Mouse (Mus musculus) limb, embryonic 13.5 days (tissue): ENCODE measurements at regions not wholly inside any gene's neighbourhood (a gene's known extent, or its start where the extent isn't known, plus 50 kb on each side); places are given as distances from the start of the nearest gene placed in this dataset.

Source experiments
- ATAC-seq: fragments of 200-750 bp; cut with Nextera tagmentation; 2 replicates; pipeline ENCODE4 v1.8.0; 2017; ENCODE audit warnings: low read depth, moderate number of reproducible peaks, moderate TSS enrichment; ENCODE audit not compliant: low FRiP score
- H3K27ac ChIP-seq: fragments of 300-500 bp; sonication (generic); 2 replicates; pipeline ENCODE4 v1.5.1; 2015; ENCODE audit warnings: inconsistent platforms, mild to moderate bottlenecking, moderate library complexity
- H3K27me3 ChIP-seq: fragments of 300-500 bp; sonication (generic); 2 replicates; pipeline ENCODE4 v1.6.1; 2015; ENCODE audit warnings: mild to moderate bottlenecking, inconsistent platforms
- H3K36me3 ChIP-seq: fragments of 300-500 bp; sonication (generic); 2 replicates; pipeline ENCODE4 v1.6.1; 2015; ENCODE audit warnings: inconsistent platforms, mild to moderate bottlenecking, moderate library complexity
- H3K4me1 ChIP-seq: fragments of 300-500 bp; sonication (generic); 2 replicates; pipeline ENCODE4 v1.6.1; 2015; ENCODE audit warnings: inconsistent platforms
- H3K4me2 ChIP-seq: fragments of 300-500 bp; sonication (generic); replicated peaks from 2 replicates; pipeline ENCODE4 v1.6.1; 2015; ENCODE audit warnings: inconsistent platforms, mild to moderate bottlenecking, moderate library complexity
- H3K4me3 ChIP-seq: fragments of 300-500 bp; sonication (generic); 2 replicates; pipeline ENCODE4 v1.5.1; 2015; ENCODE audit warnings: moderate library complexity, mild to moderate bottlenecking, inconsistent platforms
- H3K9ac ChIP-seq: fragments of 300-500 bp; sonication (generic); 2 replicates; pipeline ENCODE4 v1.6.1; 2015; ENCODE audit warnings: mild to moderate bottlenecking, inconsistent platforms
- H3K9me3 ChIP-seq: fragments of 300-500 bp; sonication (generic); 2 replicates; pipeline ENCODE4 v1.6.1; 2016; ENCODE audit warnings: inconsistent platforms
- WGBS: fragments of 180-500 bp; shearing (Covaris S2); methylation state at CpG from one replicate; pipeline ENCODE4 v1.1.7; 2015; 5-methylcytosine and 5-hydroxymethylcytosine counted together

DNA sequence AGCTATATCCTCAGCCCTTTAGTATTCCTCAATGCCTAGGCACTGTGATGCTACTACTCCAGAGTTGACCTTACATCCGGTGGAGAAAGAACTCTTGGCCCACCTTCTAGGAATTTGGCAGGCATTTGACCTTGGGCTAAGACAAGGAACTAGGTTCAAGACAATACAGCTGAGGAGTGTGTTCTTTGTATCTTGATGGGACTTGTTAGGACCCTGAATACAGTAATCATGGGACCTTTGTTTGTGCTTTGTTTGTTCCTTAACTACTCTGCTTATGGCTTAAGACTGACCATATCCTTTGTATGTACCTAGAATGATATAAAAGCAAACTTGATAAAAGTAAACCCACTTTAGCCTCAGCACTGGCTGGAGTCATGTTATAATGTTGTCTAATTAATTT, 186.7 kb downstream of the Abcc12 start:
- Histone ChIP-seq H3K27ac (no peak overlapping the region), H3K4me3 (no peak overlapping the region), H3K9ac (no peak overlapping the region), H3K9me3 (0 out of 2 replicates have a peak, but pooled peaks cover 6% of the 10 kb centered on the region), H3K27me3 (no peaks in the 10 kb centered on the region), H3K4me2 (no peak overlapping the region), H3K4me1 (peaks cover 12% of the 10 kb centered on the region), H3K36me3 (no peaks in the 10 kb centered on the region)
- WGBS, result 88% methylated on average over 1 of the region's 1 CpGs
- ATAC-seq, result no peak

DNA sequence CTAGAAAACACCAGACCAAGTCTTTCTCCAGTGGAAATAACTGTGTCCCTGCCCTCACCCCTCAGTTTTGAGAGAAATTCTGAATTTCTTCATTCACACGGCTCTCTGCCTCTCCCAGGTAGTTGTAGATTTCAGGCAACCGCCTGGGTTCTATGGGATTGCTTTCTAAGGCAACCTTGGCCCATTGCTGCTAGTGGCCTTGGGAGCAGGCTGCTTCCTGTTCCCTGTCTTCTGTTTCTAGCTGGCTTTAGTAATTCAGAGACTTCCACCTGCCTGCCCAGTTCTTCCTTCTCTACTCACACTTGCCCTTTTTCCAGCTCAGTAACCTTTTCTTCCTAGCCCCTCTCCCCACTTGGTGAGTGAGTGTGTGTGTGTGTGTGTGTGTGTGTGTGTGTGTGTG, 187.1 kb downstream of the Abcc12 start:
- H3K4me1 ChIP-seq, result peaks cover 12% of the 10 kb centered on the region
- ATAC-seq, result no peak
- WGBS, result 83% methylated on average over 2 of the region's 2 CpGs

DNA sequence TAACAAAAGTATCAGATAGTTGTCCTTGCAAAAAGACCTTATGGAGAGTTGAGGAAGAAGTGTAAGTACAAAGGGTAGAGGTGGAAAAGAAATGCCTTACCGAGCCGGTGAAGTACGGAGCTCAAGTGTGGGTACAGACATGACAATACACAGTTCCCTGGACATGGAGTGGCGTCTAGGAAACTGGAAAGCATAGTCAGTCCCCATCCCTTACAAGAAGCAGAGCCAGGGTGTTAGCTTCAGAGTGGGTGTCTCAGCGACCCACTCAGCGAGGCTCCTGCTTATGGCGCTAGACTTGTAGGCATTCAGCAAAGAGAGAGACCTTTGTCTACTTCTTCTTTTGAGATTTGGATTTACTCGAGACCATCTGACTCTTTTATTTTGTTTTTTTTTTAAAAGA, 189.8 kb downstream of the Abcc12 start:
- Histone ChIP-seq H3K9me3 (0 out of 2 replicates have a peak, but pooled peaks cover under 1% of the 10 kb centered on the region), H3K4me3 (no peak overlapping the region), H3K27me3 (no peaks in the 10 kb centered on the region), H3K9ac (no peak overlapping the region), H3K4me1 (peaks cover 12% of the 10 kb centered on the region), H3K27ac (no peak overlapping the region), H3K36me3 (no peaks in the 10 kb centered on the region), H3K4me2 (no peak overlapping the region)
- WGBS, result 91% methylated on average over 8 of the region's 8 CpGs
- no peak for ATAC-seq

More for the DNA sequence above, 187.1 kb downstream of the Abcc12 start:
- Histone ChIP-seq H3K4me3 (no peak overlapping the region), H3K4me2 (no peak overlapping the region), H3K9ac (no peak overlapping the region), H3K36me3 (no peaks in the 10 kb centered on the region), H3K27ac (no peak overlapping the region), H3K27me3 (no peaks in the 10 kb centered on the region), H3K9me3 (0 out of 2 replicates have a peak, but pooled peaks cover 6% of the 10 kb centered on the region)

DNA sequence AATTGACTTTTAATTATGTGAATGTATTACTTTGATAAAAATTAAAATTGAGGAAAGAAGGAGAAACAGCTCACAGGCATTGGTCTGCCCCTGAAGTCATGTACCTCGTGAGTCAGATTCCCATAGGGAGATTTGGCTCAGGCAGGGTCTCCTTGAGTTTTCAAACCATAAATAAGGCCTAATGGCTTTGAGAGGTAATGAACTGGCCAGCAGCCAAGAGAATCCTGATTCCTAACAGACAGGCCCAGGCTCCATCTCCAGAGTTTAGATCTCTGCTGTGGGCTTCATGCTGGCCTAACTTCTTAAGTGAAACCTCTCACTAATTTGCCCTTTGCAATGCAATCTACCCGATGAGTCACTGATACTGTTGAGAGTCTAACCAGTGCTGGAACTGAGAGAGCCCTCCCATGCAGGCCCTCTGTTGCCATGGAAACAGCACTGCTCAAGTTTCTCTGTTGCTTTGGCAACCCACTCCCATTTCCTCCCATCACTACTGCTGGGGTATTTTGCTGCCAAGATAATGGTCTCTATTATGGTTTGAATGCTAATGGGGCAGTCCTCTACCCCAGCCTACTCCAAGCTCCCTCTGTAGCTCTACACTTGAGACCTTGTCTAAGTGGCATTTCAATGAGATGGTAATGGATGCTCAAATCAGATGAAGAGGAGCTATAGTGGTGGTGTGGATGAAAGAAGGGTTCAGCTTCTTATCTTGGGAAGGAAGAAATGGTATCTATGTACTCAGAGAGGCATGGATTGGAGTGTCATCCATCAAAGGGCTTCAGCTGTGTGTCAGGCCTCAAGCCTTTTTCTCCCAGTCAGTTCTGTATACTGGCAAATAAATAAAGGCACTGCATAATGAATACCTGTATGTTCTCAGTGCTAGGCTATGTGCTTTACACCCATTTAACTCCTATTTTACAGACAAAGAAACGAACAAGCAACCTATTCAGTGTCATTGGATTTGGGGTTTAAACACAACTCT, 190.5 kb downstream of the Abcc12 start:
- no peak overlapping the region for H3K27ac ChIP-seq
- H3K4me3 ChIP-seq, result no peak overlapping the region
- no peaks in the 10 kb centered on the region for H3K36me3 ChIP-seq
- peaks cover 12% of the 10 kb centered on the region for H3K4me1 ChIP-seq
- 36% methylated on average over 3 of the region's 3 CpGs for WGBS
- no peak overlapping the region for H3K4me2 ChIP-seq
- peak; percentile 82 for ATAC-seq
- H3K9ac ChIP-seq, result no peak overlapping the region
- H3K27me3 ChIP-seq, result no peaks in the 10 kb centered on the region
- H3K9me3 ChIP-seq, result no peaks in the 10 kb centered on the region

GRCm38 (mm10) chr8:86385236-86385635, 195.2 kb downstream of the Abcc12 start:
- no peak overlapping the region for H3K4me2 ChIP-seq
- no peaks in the 10 kb centered on the region for H3K36me3 ChIP-seq
- no peak for ATAC-seq
- no peak overlapping the region for H3K9ac ChIP-seq
- H3K9me3 ChIP-seq, result no peaks in the 10 kb centered on the region
- peaks cover 12% of the 10 kb centered on the region for H3K4me1 ChIP-seq
- H3K4me3 ChIP-seq, result no peak overlapping the region
- 85% methylated on average over 7 of the region's 7 CpGs for WGBS
- H3K27ac ChIP-seq, result no peak overlapping the region
- no peaks in the 10 kb centered on the region for H3K27me3 ChIP-seq

GRCm38 (mm10) chr8:86381977-86382376, 198.5 kb downstream of the Abcc12 start:
- Histone ChIP-seq H3K9ac (no peak overlapping the region), H3K27ac (no peak overlapping the region), H3K4me2 (no peak overlapping the region), H3K4me1 (no peaks in the 10 kb centered on the region), H3K36me3 (no peaks in the 10 kb centered on the region), H3K27me3 (no peaks in the 10 kb centered on the region), H3K4me3 (no peak overlapping the region), H3K9me3 (no peaks in the 10 kb centered on the region)
- ATAC-seq, result no peak
- 82% methylated on average over 10 of the region's 10 CpGs for WGBS

- no peaks in the 10 kb centered on the region for H3K36me3 ChIP-seq
- no peak overlapping the region for H3K27ac ChIP-seq
- H3K9me3 ChIP-seq, result no peaks in the 10 kb centered on the region
- H3K4me3 ChIP-seq, result no peak overlapping the region
- H3K9ac ChIP-seq, result no peak overlapping the region
- 67% methylated on average over 5 of the region's 5 CpGs for WGBS
- H3K4me2 ChIP-seq, result no peak overlapping the region
- H3K27me3 ChIP-seq, result no peaks in the 10 kb centered on the region
- ATAC-seq, result no peak
- no peaks in the 10 kb centered on the region for H3K4me1 ChIP-seq
These were observed 212.4 kb downstream of the Abcc12 start for GRCm38 (mm10) chr8:86368062-86368461.

- Histone ChIP-seq H3K4me2 (no peak overlapping the region), H3K27ac (no peak overlapping the region), H3K36me3 (no peaks in the 10 kb centered on the region), H3K9ac (no peak overlapping the region), H3K9me3 (no peaks in the 10 kb centered on the region), H3K4me3 (no peak overlapping the region), H3K4me1 (no peaks in the 10 kb centered on the region), H3K27me3 (no peaks in the 10 kb centered on the region)
- 89% methylated on average over 4 of the region's 4 CpGs for WGBS
- no peak for ATAC-seq
These were observed 213.8 kb downstream of the Abcc12 start for GRCm38 (mm10) chr8:86366636-86367035.

DNA sequence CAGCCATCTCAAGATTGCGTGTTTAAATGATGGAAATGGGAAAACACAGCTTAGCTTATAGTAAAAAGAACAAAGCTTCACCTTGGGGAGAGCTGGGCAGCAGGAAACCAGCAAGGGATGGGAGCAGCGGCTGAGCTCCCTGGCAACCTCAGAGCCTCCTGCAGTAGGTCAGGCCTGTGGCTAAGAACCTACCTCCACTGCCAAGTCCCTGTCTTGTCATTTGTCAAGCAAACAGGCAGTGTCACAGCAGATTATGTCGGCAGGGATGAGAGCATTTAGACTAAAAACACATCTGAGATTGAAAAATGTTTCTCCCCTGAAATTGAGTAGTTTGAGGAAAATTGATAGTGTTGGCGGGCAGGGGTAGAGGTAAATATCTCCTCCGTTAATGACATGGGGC, 214.8 kb downstream of the Abcc12 start:
- Histone ChIP-seq H3K4me3 (no peak overlapping the region), H3K4me1 (no peaks in the 10 kb centered on the region), H3K9me3 (no peaks in the 10 kb centered on the region), H3K36me3 (no peaks in the 10 kb centered on the region), H3K27ac (no peak overlapping the region), H3K27me3 (no peaks in the 10 kb centered on the region), H3K4me2 (no peak overlapping the region), H3K9ac (no peak overlapping the region)
- WGBS, result 89% methylated on average over 5 of the region's 5 CpGs
- no peak for ATAC-seq

GRCm38 (mm10) chr8:86364898-86365297, 215.6 kb downstream of the Abcc12 start:
- WGBS, result 50% methylated on average over 2 of the region's 2 CpGs
- Histone ChIP-seq H3K4me3 (no peak overlapping the region), H3K36me3 (no peaks in the 10 kb centered on the region), H3K9me3 (no peaks in the 10 kb centered on the region), H3K4me2 (no peak overlapping the region), H3K27me3 (no peaks in the 10 kb centered on the region), H3K27ac (no peak overlapping the region), H3K4me1 (no peaks in the 10 kb centered on the region), H3K9ac (no peak overlapping the region)
- ATAC-seq, result no peak

- Histone ChIP-seq H3K4me3 (no peak overlapping the region), H3K4me2 (no peak overlapping the region), H3K36me3 (no peaks in the 10 kb centered on the region), H3K4me1 (peaks cover 4% of the 10 kb centered on the region; the same call in 1 of the 2 replicates), H3K27ac (no peak overlapping the region), H3K9ac (no peak overlapping the region), H3K27me3 (no peaks in the 10 kb centered on the region), H3K9me3 (no peaks in the 10 kb centered on the region)
- no peak for ATAC-seq
- WGBS, result 66% methylated on average over 2 of the region's 2 CpGs
These were observed 220.2 kb downstream of the Abcc12 start for GRCm38 (mm10) chr8:86360283-86360682.

DNA sequence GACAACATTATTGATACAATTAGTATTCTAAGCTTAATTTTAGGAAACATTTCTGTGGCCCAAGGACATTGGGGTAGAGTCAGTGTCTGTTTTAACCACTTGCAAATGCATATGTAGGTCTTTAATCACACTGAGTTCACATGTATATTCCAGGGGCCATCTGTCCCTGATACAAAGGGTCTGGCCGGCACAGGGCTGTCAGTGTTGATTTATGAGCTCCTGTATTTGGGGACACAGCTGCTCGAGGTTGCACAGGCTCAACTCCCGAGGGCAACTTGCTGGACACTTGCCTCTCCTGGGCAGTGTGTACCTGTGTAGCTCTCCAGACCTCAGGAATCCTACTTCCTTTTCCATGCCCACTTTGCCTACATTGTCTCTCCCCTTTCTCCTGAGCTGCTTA, 221.0 kb downstream of the Abcc12 start:
- Histone ChIP-seq H3K4me2 (no peak overlapping the region), H3K9ac (no peak overlapping the region), H3K4me3 (no peak overlapping the region), H3K4me1 (peaks cover 4% of the 10 kb centered on the region; the same call in 1 of the 2 replicates), H3K27ac (no peak overlapping the region), H3K36me3 (no peaks in the 10 kb centered on the region), H3K27me3 (no peaks in the 10 kb centered on the region), H3K9me3 (no peaks in the 10 kb centered on the region)
- ATAC-seq, result no peak
- 4% methylated on average over 3 of the region's 3 CpGs for WGBS
